Mouse (Mus musculus): ENCODE measurements around the gene Izumo4. TPM values are rescaled to one million over a fixed set of nuclear protein-coding genes. Genes with fewer than 3 reads are reported as not detected.

Izumo4 gene
- 65.5 and 73.9 TPM in 2 replicates for polyA plus RNA-seq (2012; ENCODE audit: low replicate concordance)

GRCm38 (mm10) chr10:80701721-80702535, at the start of gene Izumo4, which contains the start of gene Mob3a:
TSS of gene Izumo4 (plus strand) at chr10:80702184.
TSS of gene Mob3a (minus strand) at chr10:80701977.

GRCm38 (mm10) chr10:80656863-80657623, 44.9 kb upstream of the Izumo4 start, which contains the start of gene Btbd2:
TSS of gene Btbd2 (minus strand) at chr10:80657071.

GRCm38 (mm10) chr10:80677942-80678436, 24.0 kb upstream of the Izumo4 start, which contains the start of gene Mknk2:
TSS of gene Mknk2 (minus strand) at chr10:80678112.

DNA sequence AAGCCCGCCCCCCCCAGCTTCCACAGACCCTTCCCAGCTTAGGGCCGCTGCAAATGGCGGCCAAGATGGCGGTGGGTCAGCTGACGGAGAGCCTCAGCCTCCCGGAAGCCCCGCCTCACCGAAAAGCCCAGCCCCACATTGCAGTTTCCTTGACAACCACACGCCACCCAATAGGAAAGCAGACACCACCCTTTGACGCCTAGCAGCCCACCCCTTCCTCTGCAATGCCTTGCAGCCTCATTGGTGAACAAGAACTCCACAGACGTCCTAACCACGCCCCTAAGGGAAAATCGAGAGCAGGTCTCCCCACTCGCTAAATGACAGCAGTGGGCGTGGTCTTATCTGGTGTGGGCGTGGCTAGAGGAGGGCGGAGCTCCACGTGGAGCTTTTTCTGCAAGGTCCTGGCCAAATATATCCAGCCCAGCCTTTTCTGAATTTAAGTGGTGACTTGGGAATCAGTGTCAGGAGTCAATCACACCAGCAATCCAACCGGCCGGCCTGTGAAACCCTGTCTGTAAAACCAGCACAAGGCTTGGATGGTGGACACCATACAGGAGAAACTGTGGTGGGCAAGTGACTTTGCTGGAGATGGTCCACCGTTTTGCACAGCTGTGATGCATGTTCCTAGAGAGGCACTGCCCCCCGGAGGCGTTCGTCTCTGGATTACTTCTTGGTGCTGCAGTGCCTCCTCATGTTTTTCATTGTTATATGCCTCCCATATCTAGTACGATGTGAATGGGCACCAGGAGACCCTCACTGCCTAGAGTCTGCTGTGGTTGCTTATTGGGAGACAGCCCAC, 40.4 kb downstream of the Izumo4 start, which contains the start of gene Ap3d1:
Ap3d1 (minus strand) TSS at position 85 of the 799 bp plus-strand sequence.

DNA sequence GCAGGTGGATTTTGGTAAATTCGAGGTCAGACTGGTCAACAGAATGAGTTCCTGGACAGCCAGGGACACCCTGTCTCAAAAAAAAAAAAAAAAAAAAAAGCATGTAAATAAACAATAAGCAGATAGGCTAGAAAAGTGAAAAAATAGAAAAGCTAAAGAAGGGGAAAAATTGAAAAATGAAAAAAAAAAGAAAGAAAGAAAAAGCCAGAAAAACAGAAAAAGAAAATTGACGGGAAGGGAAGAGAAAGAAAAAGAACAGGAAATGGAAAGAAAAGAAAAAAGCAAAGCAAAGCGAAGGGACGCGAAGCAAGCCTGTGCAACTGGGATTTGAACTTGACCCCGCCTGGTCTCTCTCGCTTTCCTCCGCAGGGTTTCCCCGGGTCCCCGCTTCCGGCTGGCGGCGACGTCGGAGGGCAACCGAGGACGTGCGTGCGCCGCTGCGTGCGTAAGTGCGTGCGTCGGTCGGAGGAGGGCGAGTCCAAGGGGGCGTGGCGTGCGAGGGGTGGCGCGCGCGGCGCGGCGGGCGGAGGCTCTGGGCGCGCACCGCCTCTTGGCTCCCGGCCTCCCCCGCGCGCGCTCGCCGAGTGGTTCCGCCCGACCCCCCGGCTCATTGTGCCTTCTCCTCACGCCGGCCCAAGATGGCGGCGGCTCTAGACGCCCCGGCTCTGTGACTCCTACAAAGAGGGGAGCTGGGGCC, 52.8 kb downstream of the Izumo4 start, which contains the start of gene Dot1l:
Dot1l (plus strand) TSS at position 613 of the 697 bp plus-strand sequence.

Other genes with a start within 250 kb of the Izumo4 start
- not detected in 2 replicates for gene Onecut3, start 207.3 kb upstream of the Izumo4 start, polyA plus RNA-seq (2012; ENCODE audit: low replicate concordance)
- not detected in 2 replicates for gene Atp8b3, start 163.1 kb upstream of the Izumo4 start, polyA plus RNA-seq (2012; ENCODE audit: low replicate concordance)
- 152 and 358 TPM in 2 replicates for gene Rexo1, start 140.6 kb upstream of the Izumo4 start, polyA plus RNA-seq (2012; ENCODE audit: low replicate concordance)
- 68.0 and 118 TPM in 2 replicates for gene Klf16, start 124.9 kb upstream of the Izumo4 start, polyA plus RNA-seq (2012; ENCODE audit: low replicate concordance)
- gene Abhd17a, start 111.8 kb upstream of the Izumo4 start, polyA plus RNA-seq (2012; ENCODE audit: low replicate concordance), result 461 and 1,380 TPM in 2 replicates
- 98.1 and 109 TPM in 2 replicates for gene Scamp4, start 99.3 kb upstream of the Izumo4 start, polyA plus RNA-seq (2012; ENCODE audit: low replicate concordance)
- 14.8 and 42.0 TPM in 2 replicates for gene Adat3, start 99.3 kb upstream of the Izumo4 start, polyA plus RNA-seq (2012; ENCODE audit: low replicate concordance)
- 0.94 and 4.2 TPM in 2 replicates for gene Gm49322, start 96.2 kb upstream of the Izumo4 start, polyA plus RNA-seq (2012; ENCODE audit: low replicate concordance)
- 480 and 641 TPM in 2 replicates for gene Csnk1g2, start 79.3 kb upstream of the Izumo4 start, polyA plus RNA-seq (2012; ENCODE audit: low replicate concordance)
- gene Btbd2, start 45.1 kb upstream of the Izumo4 start, polyA plus RNA-seq (2012; ENCODE audit: low replicate concordance), result 79.6 and 100 TPM in 2 replicates
- gene Mknk2, start 24.1 kb upstream of the Izumo4 start, polyA plus RNA-seq (2012; ENCODE audit: low replicate concordance), result 710 and 986 TPM in 2 replicates
- 101 and 135 TPM in 2 replicates for gene Mob3a, start 207 bp upstream of the Izumo4 start, polyA plus RNA-seq (2012; ENCODE audit: low replicate concordance)
- gene Ap3d1, start 40.1 kb downstream of the Izumo4 start, polyA plus RNA-seq (2012; ENCODE audit: low replicate concordance), result 42.2 and 65.5 TPM in 2 replicates
- 80.4 and 136 TPM in 2 replicates for gene Dot1l, start 53.0 kb downstream of the Izumo4 start, polyA plus RNA-seq (2012; ENCODE audit: low replicate concordance)
- 321 and 932 TPM in 2 replicates for gene Sf3a2, start 96.0 kb downstream of the Izumo4 start, polyA plus RNA-seq (2012; ENCODE audit: low replicate concordance)
- 209 and 238 TPM in 2 replicates for gene Plekhj1, start 96.4 kb downstream of the Izumo4 start, polyA plus RNA-seq (2012; ENCODE audit: low replicate concordance)
- 1.1 and 3.0 TPM in 2 replicates for gene Amh, start 103.1 kb downstream of the Izumo4 start, polyA plus RNA-seq (2012; ENCODE audit: low replicate concordance)
- not detected in 2 replicates for gene Jsrp1, start 111.3 kb downstream of the Izumo4 start, polyA plus RNA-seq (2012; ENCODE audit: low replicate concordance)
- gene Oaz1, start 124.5 kb downstream of the Izumo4 start, polyA plus RNA-seq (2012; ENCODE audit: low replicate concordance), result 1,467 and 1,742 TPM in 2 replicates
- 0.04 TPM in 1 of 2 replicates, not detected in the other for gene Lingo3, start 141.9 kb downstream of the Izumo4 start, polyA plus RNA-seq (2012; ENCODE audit: low replicate concordance)
- 51.6 and 117 TPM in 2 replicates for gene Lsm7, start 153.0 kb downstream of the Izumo4 start, polyA plus RNA-seq (2012; ENCODE audit: low replicate concordance)
- 75.7 and 79.0 TPM in 2 replicates for gene Sppl2b, start 153.1 kb downstream of the Izumo4 start, polyA plus RNA-seq (2012; ENCODE audit: low replicate concordance)
- not detected in 2 replicates for gene Tmprss9, start 169.7 kb downstream of the Izumo4 start, polyA plus RNA-seq (2012; ENCODE audit: low replicate concordance)
- gene Timm13, start 198.8 kb downstream of the Izumo4 start, polyA plus RNA-seq (2012; ENCODE audit: low replicate concordance), result 115 and 162 TPM in 2 replicates
- 14.5 and 18.6 TPM in 2 replicates for gene Lmnb2, start 216.1 kb downstream of the Izumo4 start, polyA plus RNA-seq (2012; ENCODE audit: low replicate concordance)
- gene Gadd45b, start 227.9 kb downstream of the Izumo4 start, polyA plus RNA-seq (2012; ENCODE audit: low replicate concordance), result 32.8 and 53.4 TPM in 2 replicates

All from hematopoietic multipotent progenitor cell, adult 10-12 weeks (in vitro differentiated cells).